ENCODE assay signal across 9 mouse cellular contexts in genomic region chr1:163091438-163092155, GRCm38 (mm10). TPM values are rescaled to one million over a fixed set of nuclear protein-coding genes. Genes with fewer than 3 reads are reported as not detected.
DNase-seq lines count a peak whose midpoint lies in the region; ATAC-seq lines count a peak whose summit lies in the region.
"Had no signal": no experiment of that assay in that cellular context is flagged by ENCODE, and none has a peak within 500 bp of the region (broad histone marks: within the 10 kb centered on the region; RNA-seq: fewer than 3 reads in every experiment).

No protein-coding gene starts in this region.

- H3K4me3 ChIP-seq in forebrain, embryonic 11.5 days (ENCODE audit: low read depth, low read length), result no peak overlapping the region
- no peak overlapping the region for H3K4me3 ChIP-seq in forebrain, embryonic 10.5 days
- no peak overlapping the region for H3K4me3 ChIP-seq in forebrain, embryonic 16.5 days (replicated peaks; ENCODE audit: low read length)
- no peak overlapping the region for H3K4me3 ChIP-seq in midbrain, embryonic 11.5 days (ENCODE audit: low read depth, low read length)

- no peaks in the 10 kb centered on the region for H3K4me1 ChIP-seq in forebrain, embryonic 11.5 days (replicated peaks; ENCODE audit: control insufficient read depth, insufficient read depth, low read length)
- H3K4me1 ChIP-seq in forebrain, embryonic 10.5 days, result no peaks in the 10 kb centered on the region
- H3K4me1 ChIP-seq in forebrain, embryonic 16.5 days (replicated peaks; ENCODE audit: control insufficient read depth, insufficient read depth, low read length), result no peaks in the 10 kb centered on the region
- H3K4me1 ChIP-seq in midbrain, embryonic 11.5 days (ENCODE audit: control insufficient read depth, insufficient read depth, low read length), result no peaks in the 10 kb centered on the region

- no peak overlapping the region for H3K4me2 ChIP-seq in forebrain, embryonic 11.5 days (ENCODE audit: low read depth, low read length, severe bottlenecking)
- no peak overlapping the region for H3K4me2 ChIP-seq in forebrain, embryonic 16.5 days (ENCODE audit: low read length)
- no peak overlapping the region for H3K4me2 ChIP-seq in midbrain, embryonic 11.5 days

- 54% methylated on average over 10 of the region's 10 CpGs for WGBS in forebrain, embryonic 11.5 days
- WGBS in forebrain, embryonic 10.5 days, result 59% methylated on average over 10 of the region's 10 CpGs
- WGBS in forebrain, embryonic 16.5 days, result 53% methylated on average over 10 of the region's 10 CpGs
- 55% methylated on average over 10 of the region's 10 CpGs for WGBS in midbrain, embryonic 11.5 days

- no peaks in the 10 kb centered on the region for H3K36me3 ChIP-seq in forebrain, embryonic 11.5 days (ENCODE audit: control insufficient read depth, insufficient read depth, low read length)
- no peaks in the 10 kb centered on the region for H3K36me3 ChIP-seq in forebrain, embryonic 10.5 days (replicated peaks)
- no peaks in the 10 kb centered on the region for H3K36me3 ChIP-seq in forebrain, embryonic 16.5 days (ENCODE audit: control insufficient read depth, insufficient read depth)
- no peaks in the 10 kb centered on the region for H3K36me3 ChIP-seq in midbrain, embryonic 11.5 days (ENCODE audit: control insufficient read depth, insufficient read depth, low read length)

- no peak overlapping the region for H3K9ac ChIP-seq in forebrain, embryonic 11.5 days (ENCODE audit: low read length)
- H3K9ac ChIP-seq in forebrain, embryonic 16.5 days (replicated peaks; ENCODE audit: low read depth, low read length), result no peak overlapping the region
- H3K9ac ChIP-seq in midbrain, embryonic 11.5 days (ENCODE audit: low read length), result no peak overlapping the region

- no peaks in the 10 kb centered on the region for H3K9me3 ChIP-seq in forebrain, embryonic 11.5 days (ENCODE audit: control insufficient read depth, low read length)
- no peaks in the 10 kb centered on the region for H3K9me3 ChIP-seq in forebrain, embryonic 10.5 days
- no peaks in the 10 kb centered on the region for H3K9me3 ChIP-seq in forebrain, embryonic 16.5 days (ENCODE audit: control insufficient read depth, low read length)
- H3K9me3 ChIP-seq in midbrain, embryonic 11.5 days (ENCODE audit: control insufficient read depth, low read length), result no peaks in the 10 kb centered on the region

- DNase-seq in forebrain, embryonic 11.5 days (ENCODE audit: low spot score), result no peak
- DNase-seq in forebrain, embryonic 10.5 days (ENCODE audit: extremely low spot score, low spot score), result no peak
- DNase-seq in urinary bladder, postnatal 25 days (ENCODE audit: low spot score), result peak; percentile 19
- DNase-seq in urinary bladder, adult 2 months (ENCODE audit: low spot score), result no peak
- DNase-seq in layer of hippocampus, postnatal 10 days (ENCODE audit: low spot score in 2 of 2), result peak; percentile 47 to 52
- DNase-seq in midbrain, embryonic 11.5 days (ENCODE audit: low spot score, missing footprints), result peak; percentile 85
- DNase-seq in thymus, postnatal 0 days (ENCODE audit: low spot score), result no peak

- peak; percentile 62 for ATAC-seq in forebrain, embryonic 11.5 days (replicated peaks; ENCODE audit: low FRiP score)
- peak; percentile 68 for ATAC-seq in forebrain, embryonic 16.5 days
- ATAC-seq in midbrain, embryonic 11.5 days (ENCODE audit: low FRiP score), result peak; percentile 42; the same call in 1 of the 2 replicates

- no peaks in the 10 kb centered on the region for H3K27me3 ChIP-seq in forebrain, embryonic 11.5 days (ENCODE audit: control insufficient read depth, insufficient read depth, low read length)
- H3K27me3 ChIP-seq in forebrain, embryonic 10.5 days (ENCODE audit: poor library complexity, severe bottlenecking), result no peaks in the 10 kb centered on the region
- no peaks in the 10 kb centered on the region for H3K27me3 ChIP-seq in forebrain, embryonic 16.5 days (replicated peaks; ENCODE audit: control insufficient read depth, insufficient read depth, low read length)
- no peaks in the 10 kb centered on the region for H3K27me3 ChIP-seq in midbrain, embryonic 11.5 days (ENCODE audit: control insufficient read depth, insufficient read depth, low read length)

- H3K27ac ChIP-seq in forebrain, embryonic 11.5 days (ENCODE audit: low read depth, low read length), result no peak overlapping the region
- no peak overlapping the region for H3K27ac ChIP-seq in forebrain, embryonic 10.5 days
- no peak overlapping the region for H3K27ac ChIP-seq in forebrain, embryonic 16.5 days (ENCODE audit: low read length)
- H3K27ac ChIP-seq in midbrain, embryonic 11.5 days (ENCODE audit: low read depth, low read length), result no peak overlapping the region

RNA-seq across cellular contexts. Expression of gene Mroh9, which starts 6.1 kb away (rescaled TPM):
- polyA plus RNA-seq in forebrain, embryonic 11.5 days (2014; fragmentation: Nextera tagmentation; extraction: Ambion mirVana), result not detected in 2 replicates
- polyA plus RNA-seq in forebrain, embryonic 10.5 days (2016; fragmentation: Nextera tagmentation; extraction: Ambion mirVana), result not detected in 2 replicates
- not detected in 2 replicates for polyA plus RNA-seq in urinary bladder, adult 2 months (2012; rRNA removed)
- polyA plus RNA-seq in forebrain, embryonic 16.5 days (2015; fragmentation: Nextera tagmentation; extraction: Ambion mirVana), result not detected in 2 replicates
- not detected for total RNA-seq in layer of hippocampus, postnatal 10 days (2021)
- not detected in 2 replicates for polyA plus RNA-seq in midbrain, embryonic 11.5 days (2014; fragmentation: Nextera tagmentation; extraction: Ambion mirVana)
- not detected in 2 replicates for polyA plus RNA-seq in thymus, postnatal 0 days (2015; fragmentation: Nextera tagmentation; extraction: Ambion mirVana)
- polyA plus RNA-seq: intestine, embryonic 14.5 days had no signal

Comparison
In these comparisons a context has a peak if more than half of its experiments do, and no peak if none do; other contexts are left out.
1. DNase-seq: peak in urinary bladder, postnatal 25 days (single experiment), layer of hippocampus, postnatal 10 days (2 of 2) and midbrain, embryonic 11.5 days (single experiment); none in forebrain, embryonic 11.5 days (single experiment), forebrain, embryonic 10.5 days (single experiment), urinary bladder, adult 2 months (single experiment) and thymus, postnatal 0 days (single experiment).
2. Peak in every context shown above with its lines, with median percentiles within 50 percentile points of each other: ATAC-seq.